Mouse (Mus musculus) frontal cortex, postnatal 14 days (tissue): ENCODE data around the gene Trim56.

Experiments
- DNase-seq, 2 experiments: peaks; one replicate each; pipeline ENCODE4 v3.0.0; 2022; ENCODE audit warnings: low spot score in 2 of 2

The Trim56 gene

DNA sequence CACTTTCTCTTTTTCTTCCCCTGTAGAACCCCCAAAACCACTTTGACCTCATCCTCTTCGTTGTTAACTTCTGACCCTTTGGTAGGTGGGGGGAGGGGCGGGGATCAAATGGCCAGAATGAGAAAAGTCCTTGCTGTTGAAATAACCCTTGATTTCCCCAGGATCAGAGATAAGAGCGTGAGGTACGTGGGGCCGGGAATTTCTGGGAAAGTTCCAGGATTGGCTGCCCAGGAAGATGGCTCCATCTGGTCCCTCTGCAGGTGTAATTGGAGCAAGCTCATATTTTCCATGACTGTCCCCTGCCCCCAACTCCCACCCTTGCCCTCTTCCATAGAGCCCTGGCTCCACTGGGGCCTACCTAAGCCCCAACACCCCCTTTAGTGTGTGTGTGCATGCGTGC is 40.3 kb downstream of the Trim56 start:
- no peak for DNase-seq

DNA sequence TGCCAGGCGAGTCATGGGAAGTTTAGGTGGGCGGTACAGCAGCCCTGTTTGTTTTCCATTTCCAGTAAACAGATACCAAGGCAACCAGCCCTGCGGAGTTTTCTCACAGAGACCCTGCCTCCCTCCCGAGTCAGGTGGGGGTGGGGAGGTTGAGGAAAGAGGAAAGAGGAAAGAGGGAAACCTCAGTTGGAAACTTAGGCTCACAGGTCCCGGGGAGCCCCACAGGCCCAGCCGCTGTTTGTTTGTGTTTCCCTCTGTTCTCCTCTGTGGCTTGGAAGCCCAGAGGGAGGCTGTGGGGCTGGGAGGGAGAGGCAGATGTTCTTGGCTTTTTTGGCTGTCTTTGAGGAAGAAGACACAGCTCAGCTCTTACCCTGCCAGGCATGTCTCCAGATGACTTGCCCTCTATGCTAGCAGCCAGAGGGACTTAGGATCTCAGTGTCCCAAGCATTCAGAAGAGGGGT is 41.8 kb downstream of the Trim56 start:
- DNase-seq, result no peak

DNA sequence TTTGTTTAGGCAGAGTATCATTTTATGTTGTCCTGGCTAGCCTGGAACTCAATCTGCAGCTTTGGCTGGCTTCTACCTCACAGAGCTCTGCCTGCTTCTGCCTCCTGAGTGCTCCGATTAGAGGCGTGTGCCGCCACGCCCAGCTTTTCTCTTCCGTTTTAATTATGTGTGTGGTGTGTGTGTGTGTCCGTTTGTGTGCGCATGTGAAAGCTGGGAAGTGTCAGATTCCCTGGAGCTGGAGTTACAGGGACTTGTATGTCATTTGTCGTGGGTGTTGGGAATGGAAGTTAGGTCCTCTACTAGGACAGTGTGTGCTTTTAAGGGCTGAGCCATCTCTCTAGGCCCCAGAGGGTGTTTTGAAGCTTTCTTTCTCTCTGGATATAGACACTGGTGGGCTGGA is 42.9 kb downstream of the Trim56 start:
- no peak for DNase-seq

DNA sequence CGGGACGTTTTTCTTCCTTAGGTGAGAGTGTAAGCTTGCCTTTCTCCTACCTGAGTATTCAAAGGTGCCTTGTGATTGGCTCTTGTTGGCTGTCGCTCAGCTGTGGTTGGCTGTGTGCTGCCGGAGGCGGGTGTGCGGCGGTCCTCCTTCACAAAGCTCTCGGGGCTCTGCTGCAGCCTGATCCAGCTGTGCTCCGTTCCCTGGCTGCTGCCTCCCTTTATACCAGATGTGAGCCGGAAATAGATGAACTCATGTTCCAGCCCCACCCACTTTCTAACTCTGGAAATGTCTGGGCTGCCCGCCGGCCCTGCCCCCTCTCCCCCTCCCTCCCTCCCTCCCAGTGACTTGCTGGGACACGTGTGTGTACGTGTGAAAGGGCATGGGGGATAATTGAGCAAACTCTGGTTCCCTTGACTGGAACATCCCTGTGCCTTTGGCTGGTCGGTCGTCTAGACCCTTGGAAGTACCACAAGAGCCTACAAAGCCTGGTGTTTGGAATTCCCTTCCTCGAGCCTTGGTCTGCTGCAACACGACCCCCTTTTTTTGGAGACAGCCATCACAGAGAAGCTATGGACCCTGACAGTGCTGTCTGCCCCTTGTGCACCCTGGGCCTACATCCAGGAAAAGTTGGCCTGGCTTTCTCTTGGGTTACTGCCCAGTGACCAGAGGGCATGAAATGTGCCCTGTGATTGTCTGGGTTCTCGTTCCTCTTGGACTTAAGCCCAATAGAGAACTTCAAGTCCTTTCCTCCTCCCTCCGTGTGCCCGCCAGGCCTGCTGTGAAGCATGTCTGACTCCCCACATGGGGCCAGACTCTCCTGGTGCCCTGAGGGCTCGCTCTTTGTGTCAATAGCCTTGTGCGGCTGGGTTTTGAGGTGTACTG is 43.7 kb downstream of the Trim56 start, which contains the start of gene Serpine1:
Gene Serpine1 (minus strand): TSS at position 190 of the 882 bp plus-strand sequence.
- DNase-seq, result peak; percentile 46 to 60

DNA sequence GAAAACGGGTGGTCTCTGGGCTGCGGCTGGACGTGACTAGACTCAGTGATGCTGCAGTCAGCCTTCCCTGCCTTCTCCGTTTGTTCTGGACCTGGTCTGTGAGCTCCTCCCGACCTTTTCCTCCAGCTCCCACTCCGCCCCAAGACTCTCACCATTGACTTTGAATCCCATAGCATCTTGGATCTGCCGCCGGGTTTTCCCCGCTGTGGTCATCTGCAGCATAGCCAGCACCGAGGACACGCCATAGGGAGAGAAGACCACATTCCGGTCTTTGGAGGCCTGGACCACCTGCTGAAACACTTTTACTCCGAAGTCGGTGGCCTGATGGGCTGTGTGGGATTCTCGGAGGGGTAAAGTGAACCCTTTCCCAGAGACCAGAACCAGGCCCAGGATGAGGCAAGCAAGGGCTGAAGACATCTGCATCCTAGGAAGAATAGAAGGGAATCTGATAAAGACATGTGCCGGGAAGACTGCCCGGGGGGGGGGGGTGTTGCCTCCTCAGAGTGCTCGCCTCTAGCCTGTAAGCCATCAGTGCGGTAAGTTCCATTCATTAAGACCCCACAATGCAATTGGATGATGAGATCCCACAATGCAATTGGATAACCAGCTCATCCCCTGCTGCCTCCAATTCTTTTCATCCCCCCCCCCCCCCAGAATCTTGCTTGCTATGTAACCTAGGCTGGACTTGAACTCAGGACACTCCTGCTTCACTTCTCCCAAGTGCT is 45.0 kb downstream of the Trim56 start:
- DNase-seq, result no peak

DNA sequence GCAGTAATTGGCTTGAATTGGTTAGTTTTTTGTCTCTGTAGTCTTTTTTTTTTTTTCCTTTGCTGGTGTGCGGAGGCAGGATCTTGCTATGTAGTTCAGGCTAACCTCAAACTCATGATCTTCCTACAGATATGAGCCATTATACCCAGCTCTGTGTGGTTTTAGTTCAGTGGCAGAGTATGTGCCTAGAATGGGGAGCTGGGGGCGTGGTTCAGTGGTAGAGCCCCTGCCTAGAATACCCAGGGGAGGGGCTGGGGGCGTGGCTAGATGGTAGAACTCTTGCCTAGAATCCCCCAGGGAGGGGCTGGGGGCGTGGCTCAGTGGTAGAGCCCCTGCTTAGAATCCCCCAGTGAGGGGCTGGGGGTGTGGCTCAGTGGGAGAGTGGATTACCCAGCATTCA is 47.3 kb downstream of the Trim56 start:
- DNase-seq, result no peak

DNA sequence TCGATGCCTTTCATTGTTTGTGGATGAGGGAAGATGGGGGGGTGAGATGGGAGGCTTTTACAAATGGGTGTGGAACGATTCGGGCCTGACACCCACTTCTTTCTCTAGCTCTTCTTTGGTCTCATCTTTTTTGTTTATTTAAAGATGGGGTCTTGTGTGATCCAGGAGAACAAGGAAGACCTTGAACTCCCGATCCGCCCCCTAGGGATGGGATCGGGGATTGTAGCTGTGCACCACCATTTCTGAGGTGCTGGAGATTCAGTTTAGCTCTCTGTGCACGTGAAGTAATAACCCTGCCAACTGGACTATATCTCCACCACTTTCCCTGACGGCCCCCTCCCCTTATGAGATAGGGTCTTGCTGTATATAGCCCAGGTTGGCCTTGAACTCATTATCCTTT is 50.1 kb downstream of the Trim56 start:
- DNase-seq, result no peak

DNA sequence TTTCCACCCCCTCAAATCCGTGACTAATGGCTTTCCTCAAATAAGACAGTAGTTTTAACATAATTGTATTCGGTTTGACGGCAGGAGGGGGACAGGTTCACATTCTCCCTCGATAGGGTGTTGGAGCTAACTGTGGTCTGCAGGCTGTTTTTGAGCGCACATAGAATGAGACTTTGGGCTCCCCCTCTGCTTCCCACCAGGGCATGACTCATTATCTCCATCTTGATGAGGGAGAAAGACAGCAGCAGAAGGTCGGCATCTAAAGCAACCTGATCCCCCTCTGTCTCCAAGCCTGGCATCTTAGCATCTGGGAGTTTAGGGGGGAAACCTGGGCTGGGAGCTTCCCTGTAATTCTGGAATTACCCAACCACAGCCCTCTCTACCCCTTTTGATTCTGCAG is 50.6 kb downstream of the Trim56 start:
- no peak for DNase-seq

DNA sequence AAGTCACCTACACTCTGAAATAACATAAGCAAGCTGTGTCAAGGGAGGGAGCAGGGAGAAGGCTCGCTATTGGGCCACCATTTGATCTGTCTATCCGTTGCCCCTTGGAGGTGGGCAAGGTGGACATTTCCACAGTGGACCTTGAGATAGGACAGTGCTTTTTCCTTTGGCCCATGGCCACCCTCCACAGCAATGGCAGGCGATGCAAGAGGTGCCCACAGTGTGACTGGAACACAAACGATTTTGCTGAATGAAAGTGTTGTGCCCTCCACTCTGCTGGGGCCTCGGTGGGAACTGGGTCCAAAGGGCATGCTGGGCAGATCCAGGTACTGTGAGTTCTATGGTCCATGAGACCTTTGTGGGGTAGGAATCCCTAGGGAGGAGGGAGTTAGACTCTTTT is 53.4 kb downstream of the Trim56 start:
- no peak for DNase-seq

DNA sequence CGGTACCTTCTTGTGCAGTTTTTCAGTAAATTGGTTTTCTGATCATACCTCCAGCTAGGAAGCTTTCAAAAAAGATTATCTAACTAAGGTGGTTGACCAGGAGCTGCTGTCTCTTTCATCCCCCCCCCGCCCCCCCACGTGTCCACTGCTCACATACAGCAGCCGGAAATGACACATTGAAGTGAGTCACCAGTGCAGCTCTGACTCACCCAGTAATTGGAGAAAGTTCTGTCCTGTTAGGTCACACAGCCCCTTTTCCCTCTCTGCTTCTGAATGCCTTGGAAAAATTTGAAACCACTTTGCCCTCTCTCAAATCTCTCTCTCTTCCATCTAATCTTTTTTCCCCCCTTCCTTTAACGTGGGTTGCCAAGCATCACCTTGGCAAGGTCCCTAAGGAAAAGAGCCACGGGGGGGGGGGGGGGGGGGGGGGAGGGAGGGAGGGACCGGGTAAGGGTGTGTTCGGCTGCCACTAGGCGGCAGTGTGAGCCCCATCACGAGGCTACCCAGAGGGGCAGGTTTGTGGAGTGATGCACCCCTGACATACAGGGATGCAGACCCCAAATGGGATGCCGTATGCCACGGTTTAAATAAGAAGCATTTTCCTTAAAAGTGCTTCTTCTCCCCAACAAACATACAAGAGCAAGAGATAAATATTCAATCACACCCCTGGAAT is 54.1 kb downstream of the Trim56 start:
- DNase-seq, result no peak
